Mouse (Mus musculus) midbrain, embryonic 16.5 days (tissue): ENCODE results near the gene Cdv3. TPM values are rescaled to one million over a fixed set of nuclear protein-coding genes. Genes with fewer than 3 reads are reported as not detected.
"Not testable (repeated sequence)": the region's sequence is repeated elsewhere in the genome, so short reads cannot be mapped to it uniquely, and the experiment has no call there.

Experiments used
- ATAC-seq: fragments of 200-750 bp; cut with Nextera tagmentation; 2 replicates; pipeline ENCODE4 v1.8.0; 2017; ENCODE audit warnings: moderate TSS enrichment
- H3K27ac ChIP-seq: fragments of 300-500 bp; sonication (generic); 2 replicates; pipeline ENCODE4 v1.5.1; 2014; ENCODE audit warnings: mild to moderate bottlenecking, low read length, mixed read lengths
- H3K27me3 ChIP-seq: fragments of 300-500 bp; sonication (generic); 2 replicates; pipeline ENCODE4 v1.6.1; 2014; ENCODE audit warnings: low read depth, low read length, mixed read lengths; ENCODE audit not compliant: control insufficient read depth, insufficient read depth
- H3K36me3 ChIP-seq: fragments of 300-500 bp; sonication (generic); 2 replicates; pipeline ENCODE4 v1.6.1; 2014; ENCODE audit warnings: mild to moderate bottlenecking, low read length, moderate library complexity, mixed read lengths; ENCODE audit not compliant: control insufficient read depth, insufficient read depth
- H3K4me1 ChIP-seq: fragments of 300-500 bp; sonication (generic); 2 replicates; pipeline ENCODE4 v1.6.1; 2014; ENCODE audit warnings: mild to moderate bottlenecking, low read length, mixed read lengths; ENCODE audit not compliant: control insufficient read depth, insufficient read depth
- H3K4me2 ChIP-seq: fragments of 300-500 bp; sonication (generic); 2 replicates; pipeline ENCODE4 v1.6.1; 2014; ENCODE audit warnings: mild to moderate bottlenecking, low read length, mixed read lengths
- H3K4me3 ChIP-seq: fragments of 300-500 bp; sonication (generic); 2 replicates; pipeline ENCODE4 v1.5.1; 2014; ENCODE audit warnings: low read depth, mild to moderate bottlenecking, low read length, moderate library complexity, mixed read lengths
- H3K9ac ChIP-seq: fragments of 300-500 bp; sonication (generic); 2 replicates; pipeline ENCODE4 v1.6.1; 2014; ENCODE audit warnings: low read depth, low read length, mixed read lengths
- H3K9me3 ChIP-seq: fragments of 300-500 bp; sonication (generic); replicated peaks from 2 replicates; pipeline ENCODE4 v1.6.1; 2014; ENCODE audit warnings: mild to moderate bottlenecking, low read length, mixed read lengths; ENCODE audit not compliant: control insufficient read depth, poor library complexity, severe bottlenecking
- WGBS: fragments of 180-500 bp; shearing (Covaris S2); extraction: QIAGEN DNeasy Blood & Tissue Kit; methylation state at CpG from one replicate; pipeline ENCODE4 v1.1.7; 2014; 5-methylcytosine and 5-hydroxymethylcytosine counted together
- polyA plus RNA-seq: library from polyadenylated mRNA; unstranded; fragments of >200 nt; fragmentation: Nextera tagmentation; extraction: Ambion mirVana; gene quantifications from 2 replicates; pipeline ENCODE4 v1.2.1, GENCODE M21; 2015

Gene Cdv3
- polyA plus RNA-seq, 1 experiment from 2014 or later: 89.0 TPM

GRCm38 (mm10) chr9:103360642-103361041 lies 5.0 kb downstream of the Cdv3 start:
- H3K4me3 ChIP-seq: no peak overlapping the region
- H3K9me3 ChIP-seq: no peaks in the 10 kb centered on the region
- H3K4me2 ChIP-seq: no peak overlapping the region
- H3K4me1 ChIP-seq: peaks cover 10% of the 10 kb centered on the region
- H3K36me3 ChIP-seq: peaks cover 10% of the 10 kb centered on the region; the same call in 1 of the 2 replicates
- H3K27ac ChIP-seq: no peak overlapping the region
- no peak overlapping the region for H3K9ac ChIP-seq
- ATAC-seq: no peak
- H3K27me3 ChIP-seq: no peaks in the 10 kb centered on the region
- 82% methylated on average over 2 of the region's 2 CpGs for WGBS

- WGBS: 85% methylated on average over 4 of the region's 4 CpGs
- H3K36me3 ChIP-seq: peaks cover 10% of the 10 kb centered on the region; the same call in 1 of the 2 replicates
Measured at GRCm38 (mm10) chr9:103358545-103358944, 7.1 kb downstream of the Cdv3 start.

GRCm38 (mm10) chr9:103357893-103358292 lies 7.7 kb downstream of the Cdv3 start:
- no peak overlapping the region for H3K9ac ChIP-seq
- peaks cover under 1% of the 10 kb centered on the region for H3K4me1 ChIP-seq
- H3K4me3 ChIP-seq: no peak overlapping the region
- no peak overlapping the region for H3K4me2 ChIP-seq
- ATAC-seq: no peak
- H3K27me3 ChIP-seq: no peaks in the 10 kb centered on the region
- H3K27ac ChIP-seq: no peak overlapping the region
- no peaks in the 10 kb centered on the region for H3K9me3 ChIP-seq
- H3K36me3 ChIP-seq: peaks cover 10% of the 10 kb centered on the region; the same call in 1 of the 2 replicates

More at GRCm38 (mm10) chr9:103358545-103358944, 7.1 kb downstream of the Cdv3 start:
- Histone ChIP-seq H3K27ac (no peak overlapping the region), H3K4me2 (no peak overlapping the region), H3K9ac (no peak overlapping the region), H3K4me1 (peaks cover 7% of the 10 kb centered on the region), H3K27me3 (no peaks in the 10 kb centered on the region), H3K9me3 (no peaks in the 10 kb centered on the region), H3K4me3 (no peak overlapping the region)
- ATAC-seq: no peak

- ATAC-seq: not testable (repeated sequence)
Measured at GRCm38 (mm10) chr9:103353500-103354260, 12.0 kb downstream of the Cdv3 start.

GRCm38 (mm10) chr9:103348791-103349190 lies 16.8 kb downstream of the Cdv3 start:
- Histone ChIP-seq H3K4me2 (no peak overlapping the region), H3K27ac (no peak overlapping the region), H3K27me3 (no peaks in the 10 kb centered on the region), H3K9me3 (no peaks in the 10 kb centered on the region), H3K9ac (no peak overlapping the region), H3K4me1 (no peaks in the 10 kb centered on the region), H3K36me3 (no peaks in the 10 kb centered on the region), H3K4me3 (no peak overlapping the region)
- no peak for ATAC-seq

More at GRCm38 (mm10) chr9:103353500-103354260, 12.0 kb downstream of the Cdv3 start:
- not testable (repeated sequence) for H3K27ac ChIP-seq, H3K9me3 ChIP-seq, H3K4me3 ChIP-seq, H3K4me1 ChIP-seq, H3K27me3 ChIP-seq, H3K36me3 ChIP-seq, H3K9ac ChIP-seq, H3K4me2 ChIP-seq
- WGBS: 82% methylated on average over 5 of the region's 7 CpGs

- ATAC-seq: no peak
- no peaks in the 10 kb centered on the region for H3K27me3 ChIP-seq
- no peak overlapping the region for H3K9ac ChIP-seq
- no peaks in the 10 kb centered on the region for H3K4me1 ChIP-seq
- H3K4me2 ChIP-seq: no peak overlapping the region
- peaks cover 2% of the 10 kb centered on the region; the same call in 1 of the 2 replicates for H3K36me3 ChIP-seq
- 75% methylated on average over 1 of the region's 1 CpGs for WGBS
- H3K4me3 ChIP-seq: no peak overlapping the region
- H3K9me3 ChIP-seq: no peaks in the 10 kb centered on the region
- no peak overlapping the region for H3K27ac ChIP-seq
Measured at GRCm38 (mm10) chr9:103347996-103348490, 17.6 kb downstream of the Cdv3 start.

GRCm38 (mm10) chr9:103347045-103347444 lies 18.6 kb downstream of the Cdv3 start:
- no peak overlapping the region for H3K4me3 ChIP-seq
- H3K4me1 ChIP-seq: no peaks in the 10 kb centered on the region
- peaks cover 2% of the 10 kb centered on the region; the same call in 1 of the 2 replicates for H3K36me3 ChIP-seq
- 95% methylated on average over 4 of the region's 4 CpGs for WGBS
- no peak overlapping the region for H3K27ac ChIP-seq
- no peaks in the 10 kb centered on the region for H3K27me3 ChIP-seq
- H3K4me2 ChIP-seq: no peak overlapping the region
- H3K9me3 ChIP-seq: no peaks in the 10 kb centered on the region
- no peak overlapping the region for H3K9ac ChIP-seq
- ATAC-seq: no peak

- Histone ChIP-seq H3K9ac (no peak overlapping the region), H3K9me3 (no peaks in the 10 kb centered on the region), H3K27me3 (no peaks in the 10 kb centered on the region), H3K4me2 (no peak overlapping the region), H3K36me3 (peaks cover 13% of the 10 kb centered on the region), H3K4me3 (no peak overlapping the region), H3K27ac (no peak overlapping the region), H3K4me1 (no peaks in the 10 kb centered on the region)
- no peak for ATAC-seq
Measured at GRCm38 (mm10) chr9:103336912-103337311, 28.7 kb downstream of the Cdv3 start.

GRCm38 (mm10) chr9:103332663-103333062 lies 33.0 kb downstream of the Cdv3 start:
- Histone ChIP-seq H3K4me2 (no peak overlapping the region), H3K27me3 (no peaks in the 10 kb centered on the region), H3K9ac (no peak overlapping the region), H3K36me3 (peaks cover 13% of the 10 kb centered on the region), H3K4me1 (no peaks in the 10 kb centered on the region), H3K9me3 (no peaks in the 10 kb centered on the region), H3K27ac (no peak overlapping the region), H3K4me3 (no peak overlapping the region)
- WGBS: 97% methylated on average over 6 of the region's 6 CpGs
- no peak for ATAC-seq
